Mouse (Mus musculus): ENCODE data around the gene Eepd1.

The Eepd1 gene

GRCm38 (mm10) chr9:25487446-25488110, 6.2 kb downstream of the Eepd1 start:
- in situ Hi-C loops (cut with MboI; ENCODE audit: unreplicated experiment in 2 of 2) = loop anchor here in 1 of 2 experiments (10.0 to 25.0 kb wide), 2 partner anchors 173 to 325 kb away; partner anchors contain the start of gene Herpud2

GRCm38 (mm10) chr9:25488581-25488980, 7.2 kb downstream of the Eepd1 start:
- in situ Hi-C loops (cut with MboI; ENCODE audit: unreplicated experiment in 2 of 2) = loop anchor here in 1 of 2 experiments (10.0 to 25.0 kb wide), 2 partner anchors 174 to 326 kb away; partner anchors contain the start of gene Herpud2

- in situ Hi-C loops (cut with MboI; ENCODE audit: unreplicated experiment in 2 of 2) = loop anchor here in 1 of 2 experiments (10.0 to 25.0 kb wide), 2 partner anchors 175 to 327 kb away; partner anchors contain the start of gene Herpud2
Observed at GRCm38 (mm10) chr9:25489221-25489960, 8.0 kb downstream of the Eepd1 start.

- in situ Hi-C loops (cut with MboI; ENCODE audit: unreplicated experiment in 2 of 2) = loop anchor here in 1 of 2 experiments (25.0 kb wide), 1 partner anchor 328 kb away; the partner anchor contains the start of gene Herpud2
Observed at GRCm38 (mm10) chr9:25490278-25491145, 9.2 kb downstream of the Eepd1 start.

GRCm38 (mm10) chr9:25493918-25494317, 12.6 kb downstream of the Eepd1 start:
- in situ Hi-C loops (cut with MboI; ENCODE audit: unreplicated experiment in 2 of 2) = loop anchor here in 1 of 2 experiments (25.0 kb wide), 1 partner anchor 332 kb away; the partner anchor contains the start of gene Herpud2

- in situ Hi-C loops (cut with MboI; ENCODE audit: unreplicated experiment in 2 of 2) = loop anchor here in 1 of 2 experiments (25.0 kb wide), 1 partner anchor 333 kb away; the partner anchor contains the start of gene Herpud2
Observed at GRCm38 (mm10) chr9:25495601-25496000, 14.3 kb downstream of the Eepd1 start.

GRCm38 (mm10) chr9:25496196-25496595, 14.8 kb downstream of the Eepd1 start:
- in situ Hi-C loops (cut with MboI; ENCODE audit: unreplicated experiment in 2 of 2) = loop anchor here in 1 of 2 experiments (25.0 kb wide), 1 partner anchor 334 kb away; the partner anchor contains the start of gene Herpud2

GRCm38 (mm10) chr9:25496703-25497102, 15.4 kb downstream of the Eepd1 start:
- in situ Hi-C loops (cut with MboI; ENCODE audit: unreplicated experiment in 2 of 2) = loop anchor here in 1 of 2 experiments (25.0 kb wide), 1 partner anchor 334 kb away; the partner anchor contains the start of gene Herpud2

GRCm38 (mm10) chr9:25498770-25499169, 17.4 kb downstream of the Eepd1 start:
- in situ Hi-C loops (cut with MboI; ENCODE audit: unreplicated experiment in 2 of 2) = loop anchor here in 1 of 2 experiments (25.0 kb wide), 1 partner anchor 336 kb away; the partner anchor contains the start of gene Herpud2

- in situ Hi-C loops (cut with MboI; ENCODE audit: unreplicated experiment in 2 of 2) = loop anchor here in 1 of 2 experiments (25.0 kb wide), 1 partner anchor 337 kb away; the partner anchor contains the start of gene Herpud2
Observed at GRCm38 (mm10) chr9:25499306-25499705, 18.0 kb downstream of the Eepd1 start.

- in situ Hi-C loops (cut with MboI; ENCODE audit: unreplicated experiment in 2 of 2) = no loop called here
Observed at GRCm38 (mm10) chr9:25500031-25500430, 18.7 kb downstream of the Eepd1 start.

- in situ Hi-C loops (cut with MboI; ENCODE audit: unreplicated experiment in 2 of 2) = no loop called here
Observed at GRCm38 (mm10) chr9:25508825-25509224, 27.5 kb downstream of the Eepd1 start.

- in situ Hi-C loops (cut with MboI; ENCODE audit: unreplicated experiment in 2 of 2) = no loop called here
Observed at GRCm38 (mm10) chr9:25510572-25510971, 29.2 kb downstream of the Eepd1 start.

- in situ Hi-C loops (cut with MboI; ENCODE audit: unreplicated experiment in 2 of 2) = no loop called here
Observed at GRCm38 (mm10) chr9:25513050-25513449, 31.7 kb downstream of the Eepd1 start.

GRCm38 (mm10) chr9:25513556-25513955, 32.2 kb downstream of the Eepd1 start:
- in situ Hi-C loops (cut with MboI; ENCODE audit: unreplicated experiment in 2 of 2) = no loop called here

- in situ Hi-C loops (cut with MboI; ENCODE audit: unreplicated experiment in 2 of 2) = no loop called here
Observed at GRCm38 (mm10) chr9:25516640-25517039, 35.3 kb downstream of the Eepd1 start.

GRCm38 (mm10) chr9:25517982-25518381, 36.6 kb downstream of the Eepd1 start:
- in situ Hi-C loops (cut with MboI; ENCODE audit: unreplicated experiment in 2 of 2) = no loop called here

- in situ Hi-C loops (cut with MboI; ENCODE audit: unreplicated experiment in 2 of 2) = no loop called here
Observed at GRCm38 (mm10) chr9:25519193-25519592, 37.8 kb downstream of the Eepd1 start.

- in situ Hi-C loops (cut with MboI; ENCODE audit: unreplicated experiment in 2 of 2) = no loop called here
Observed at GRCm38 (mm10) chr9:25520826-25521225, 39.5 kb downstream of the Eepd1 start.

GRCm38 (mm10) chr9:25521825-25522224, 40.5 kb downstream of the Eepd1 start:
- in situ Hi-C loops (cut with MboI; ENCODE audit: unreplicated experiment in 2 of 2) = no loop called here
